Mouse (Mus musculus) layer of hippocampus, postnatal 10 days (tissue): Measurements from ENCODE around the gene Mamdc4. TPM values are rescaled to one million over a fixed set of nuclear protein-coding genes. Genes with fewer than 3 reads are reported as not detected.

Experiments used
- DNase-seq, 2 experiments: peaks; one replicate each; pipeline ENCODE4 v3.0.0; 2021; ENCODE audit warnings: low spot score in 2 of 2
- total RNA-seq, 2 experiments: library from RNA; stranded (reverse); gene quantifications; 2 replicates each; pipeline ENCODE4 v1.2.3; 2021

The Mamdc4 gene
- total RNA-seq, 2 experiments from 2014 or later, result 1.0 to 5.4 TPM

DNA sequence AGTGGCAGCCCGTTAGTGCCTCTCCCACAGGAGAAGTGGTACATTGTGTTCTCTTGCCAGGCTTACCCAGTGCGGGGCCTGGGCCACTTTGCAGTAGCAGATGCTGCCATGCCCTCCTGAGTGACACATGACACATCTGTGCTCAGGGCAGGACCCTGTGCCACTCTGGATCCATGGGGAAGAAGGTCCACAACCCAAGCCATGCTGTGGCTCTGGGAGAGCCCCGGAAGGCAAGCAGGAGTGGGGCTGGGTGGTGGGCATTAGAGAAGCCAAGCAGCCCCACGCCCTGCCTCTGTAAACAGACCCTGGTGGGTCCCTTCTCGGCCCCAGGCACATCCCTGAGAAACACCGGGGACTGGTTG lies 8.5 kb upstream of the Mamdc4 start:
- DNase-seq, result no peak

DNA sequence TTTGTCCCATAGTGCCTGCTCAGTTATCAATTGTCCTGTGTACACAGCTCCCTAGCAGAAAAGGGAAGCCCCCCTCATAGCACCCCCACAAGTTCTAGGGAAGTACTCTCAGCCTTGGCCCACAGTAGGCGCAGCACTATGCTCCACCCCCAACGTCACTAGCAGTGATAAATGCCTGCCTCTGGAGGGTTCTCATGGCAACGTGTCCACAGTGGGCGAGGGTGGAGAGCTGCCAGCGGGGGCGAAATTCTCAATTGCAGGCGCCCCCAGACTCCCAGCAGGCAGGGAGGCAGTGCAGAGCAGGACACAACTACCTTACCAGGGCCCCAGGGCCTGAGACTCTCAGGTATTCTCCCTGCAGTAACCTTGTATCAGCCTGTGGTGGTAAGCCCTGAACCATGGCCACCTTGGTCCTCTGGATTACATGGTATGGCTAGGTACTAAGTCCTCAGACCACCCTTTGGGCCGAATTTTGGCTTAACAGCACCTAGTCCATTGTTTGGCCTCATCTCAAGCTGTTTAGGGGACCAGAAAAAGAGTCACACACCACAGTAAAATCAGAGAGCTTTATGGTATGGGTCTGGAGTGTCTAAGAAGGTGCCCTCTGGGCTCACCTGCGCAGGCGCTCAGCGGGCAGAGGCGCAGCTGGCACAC lies 7.9 kb upstream of the Mamdc4 start:
- peak; percentile 86 to 87 for DNase-seq

DNA sequence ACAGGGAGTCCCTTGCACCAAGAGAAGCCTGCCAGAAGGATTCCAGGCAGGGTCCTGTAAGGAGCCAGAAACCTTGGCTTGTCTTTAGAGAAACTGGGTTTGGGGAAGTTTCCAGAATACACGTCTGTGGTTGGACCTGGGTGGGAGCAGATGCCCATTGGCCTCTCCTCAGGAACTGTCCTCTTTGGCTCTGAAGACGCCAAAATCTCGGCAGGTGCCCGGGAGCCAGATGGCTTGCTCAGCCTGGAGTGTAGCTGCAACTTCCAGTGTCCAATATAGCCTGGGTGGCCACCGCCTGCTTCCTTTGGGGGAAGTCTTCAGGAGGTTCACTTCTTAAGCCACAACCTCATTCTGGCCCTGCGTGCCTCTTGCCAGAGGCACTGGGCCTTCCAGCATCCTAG lies 7.3 kb upstream of the Mamdc4 start:
- peak; percentile 49 to 54 for DNase-seq

DNA sequence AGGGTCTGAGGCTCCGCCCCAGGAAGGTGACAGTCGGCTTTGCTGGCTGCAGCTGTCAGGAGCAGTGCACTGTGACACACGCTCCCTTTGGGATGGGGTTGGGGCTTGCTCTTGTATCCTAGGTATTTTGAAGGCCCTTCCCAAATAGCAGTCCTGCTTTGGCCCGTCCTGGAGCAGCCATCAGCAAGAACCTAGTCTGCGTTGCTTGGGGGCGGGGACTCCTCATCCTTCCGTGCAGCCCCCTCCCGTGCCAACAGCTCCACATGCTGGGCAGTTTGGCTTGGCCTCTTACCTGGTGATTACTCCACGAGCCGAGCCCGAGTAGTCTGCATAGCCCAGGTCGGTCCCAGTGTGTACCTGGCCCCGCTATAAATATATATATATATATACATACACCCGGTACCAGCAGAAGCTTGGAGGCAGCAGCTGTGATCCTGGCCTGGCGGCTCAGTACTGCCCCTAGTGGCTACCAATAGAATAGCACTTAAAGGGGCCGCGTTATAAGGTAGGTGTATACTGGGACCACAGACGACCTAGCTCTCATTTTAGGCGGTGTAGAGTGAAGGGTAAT lies 6.7 kb upstream of the Mamdc4 start, which contains the start of gene Ajm1:
Ajm1 (minus strand) TSS at position 464 of the 571 bp plus-strand sequence.
- DNase-seq, result peak; percentile 73 to 81

DNA sequence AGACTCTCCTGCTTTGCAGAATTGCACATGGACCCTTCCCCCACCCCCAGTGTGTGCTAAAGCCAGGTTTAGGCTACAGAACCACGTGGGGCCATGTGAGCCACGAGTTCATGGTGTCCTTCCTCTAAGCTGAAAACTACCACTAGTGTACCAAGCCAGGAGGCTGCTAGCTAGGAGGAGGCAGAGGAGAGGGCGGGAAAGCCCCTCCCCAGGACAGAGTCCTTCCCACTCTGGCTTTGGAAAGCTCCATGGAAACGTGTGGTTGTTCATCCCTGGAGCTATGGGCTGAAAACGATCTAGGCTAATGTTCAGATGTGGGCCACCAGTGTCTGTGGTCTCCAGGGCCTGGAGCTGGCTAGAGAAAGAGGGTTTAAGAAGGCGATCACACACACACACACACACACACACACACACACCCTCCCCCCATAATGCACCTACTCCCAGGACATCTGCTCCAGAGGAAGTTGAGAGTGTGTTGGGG lies 6.0 kb upstream of the Mamdc4 start:
- DNase-seq, result peak in 1 of 2 experiments; percentile 41

DNA sequence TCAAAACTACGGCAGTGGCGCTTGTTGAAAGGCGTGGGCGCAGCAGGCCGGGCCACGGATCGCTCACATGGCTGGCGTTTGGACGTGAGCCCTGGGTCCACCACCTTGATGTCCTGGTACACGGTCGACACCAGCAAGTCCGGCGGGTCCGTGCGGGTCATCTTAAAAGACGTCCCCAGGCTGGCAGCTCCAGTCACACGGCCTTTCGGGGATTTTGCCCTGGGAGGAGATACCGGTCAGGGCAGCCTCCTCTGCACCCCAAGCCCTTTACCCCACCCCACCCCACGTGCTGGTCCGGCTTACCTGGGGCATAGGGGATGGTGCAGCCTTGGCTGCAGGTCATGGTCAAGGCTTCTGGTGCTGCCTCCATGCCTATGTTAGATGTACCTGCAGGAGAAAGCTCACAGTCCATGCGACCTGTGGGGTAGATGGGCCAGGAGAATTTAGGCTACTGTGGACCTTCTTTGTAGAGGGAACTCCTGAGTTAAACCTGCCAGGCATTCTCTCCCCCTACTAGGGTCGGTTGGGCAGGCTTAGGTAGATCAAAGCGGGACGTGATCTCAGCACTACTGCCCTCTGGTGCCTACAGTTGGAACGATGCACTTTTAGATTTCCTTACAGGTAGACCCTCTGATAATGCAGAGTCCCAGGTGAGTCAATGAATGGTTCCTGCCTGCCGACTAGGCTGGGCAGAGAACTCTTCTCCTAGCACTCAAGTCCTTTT lies 5.3 kb upstream of the Mamdc4 start:
- DNase-seq, result peak; percentile 51 to 58

DNA sequence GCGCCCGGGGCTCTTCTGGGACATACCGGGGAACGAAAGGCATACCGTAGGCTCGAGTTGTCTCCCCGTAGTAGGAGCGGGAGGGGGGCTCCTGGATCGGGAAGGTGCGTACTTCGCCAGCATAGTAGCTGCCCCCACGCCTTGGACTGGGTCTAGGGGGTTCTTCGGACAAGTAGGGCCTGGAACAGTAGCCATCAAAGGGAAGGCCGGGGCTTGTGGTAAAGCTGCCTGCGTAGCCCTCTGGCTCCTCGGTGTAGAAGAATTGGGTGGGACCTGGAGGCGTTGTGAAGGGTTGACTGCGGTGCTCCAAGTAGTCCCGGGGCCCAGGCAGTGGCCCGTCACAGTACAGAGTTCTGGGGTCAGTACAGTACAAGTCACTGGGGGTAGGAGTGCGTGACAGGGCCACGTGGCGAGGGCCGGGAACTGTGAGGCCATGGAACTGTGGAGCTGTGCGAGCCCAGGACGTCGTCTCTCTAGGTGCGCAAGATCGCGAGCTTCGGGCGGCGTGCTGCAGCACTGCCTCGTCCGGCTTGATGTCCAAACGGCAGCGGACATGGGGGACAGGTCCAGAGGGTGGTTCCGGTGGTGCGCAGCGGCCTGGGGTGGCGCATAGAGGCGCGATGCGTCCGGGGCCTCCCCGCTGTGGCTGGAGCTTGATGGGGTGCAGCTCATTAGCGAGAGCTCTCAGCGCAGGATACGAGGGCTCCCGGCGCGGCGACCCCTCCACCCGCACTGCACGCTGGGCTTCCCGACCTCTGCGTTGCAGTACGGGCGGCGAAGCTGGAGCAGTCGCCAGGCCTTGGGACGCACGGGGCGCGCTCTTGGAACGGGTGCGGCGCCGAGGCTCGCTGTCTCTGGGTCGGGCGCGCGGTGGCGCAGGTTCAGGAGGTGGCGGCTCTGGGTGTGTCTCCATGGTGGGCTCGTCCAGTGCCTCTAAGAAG lies 4.4 kb upstream of the Mamdc4 start:
- no peak for DNase-seq

DNA sequence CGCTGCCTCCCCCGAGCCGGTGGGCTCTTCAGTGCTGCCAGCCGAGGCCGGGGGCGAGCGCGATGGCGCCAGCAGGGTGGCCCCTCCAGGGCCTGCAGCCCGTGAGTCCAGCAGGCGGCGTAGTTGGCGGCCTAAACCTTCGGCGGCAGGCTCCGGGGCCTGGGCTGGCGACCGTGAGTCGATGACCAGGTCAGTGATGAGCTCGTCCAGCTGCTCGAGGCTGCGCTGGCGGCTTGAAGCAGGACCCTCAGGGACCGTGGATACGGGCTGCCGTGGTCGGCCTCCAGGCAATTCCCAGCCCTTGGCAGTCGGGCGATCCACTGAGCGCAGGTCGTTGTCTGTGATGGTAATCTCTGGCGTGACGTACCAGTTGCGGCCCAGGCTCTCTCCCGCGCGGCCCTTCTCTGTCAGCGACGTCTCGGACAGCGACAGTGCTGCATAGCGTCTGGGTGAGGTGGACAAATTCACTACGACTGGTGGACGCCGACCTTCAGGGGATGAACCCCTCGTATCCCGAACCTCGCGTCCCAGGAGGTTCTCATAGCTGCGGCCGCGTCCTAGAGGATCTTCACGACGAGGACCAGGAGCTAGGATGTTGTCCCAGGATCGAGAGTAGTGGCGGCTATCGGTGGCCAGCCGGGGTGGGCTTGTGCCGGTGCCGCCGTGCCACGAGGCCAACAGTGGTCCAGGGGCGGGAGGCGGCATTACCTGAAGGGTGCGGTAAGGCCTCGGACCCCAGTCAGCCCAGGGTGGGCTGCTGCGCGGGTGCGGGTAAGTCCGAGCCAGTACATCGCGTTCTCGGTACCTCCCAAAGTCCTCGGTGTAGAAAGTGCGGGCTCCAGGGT lies 3.5 kb upstream of the Mamdc4 start:
- DNase-seq, result peak in 1 of 2 experiments; percentile 45

DNA sequence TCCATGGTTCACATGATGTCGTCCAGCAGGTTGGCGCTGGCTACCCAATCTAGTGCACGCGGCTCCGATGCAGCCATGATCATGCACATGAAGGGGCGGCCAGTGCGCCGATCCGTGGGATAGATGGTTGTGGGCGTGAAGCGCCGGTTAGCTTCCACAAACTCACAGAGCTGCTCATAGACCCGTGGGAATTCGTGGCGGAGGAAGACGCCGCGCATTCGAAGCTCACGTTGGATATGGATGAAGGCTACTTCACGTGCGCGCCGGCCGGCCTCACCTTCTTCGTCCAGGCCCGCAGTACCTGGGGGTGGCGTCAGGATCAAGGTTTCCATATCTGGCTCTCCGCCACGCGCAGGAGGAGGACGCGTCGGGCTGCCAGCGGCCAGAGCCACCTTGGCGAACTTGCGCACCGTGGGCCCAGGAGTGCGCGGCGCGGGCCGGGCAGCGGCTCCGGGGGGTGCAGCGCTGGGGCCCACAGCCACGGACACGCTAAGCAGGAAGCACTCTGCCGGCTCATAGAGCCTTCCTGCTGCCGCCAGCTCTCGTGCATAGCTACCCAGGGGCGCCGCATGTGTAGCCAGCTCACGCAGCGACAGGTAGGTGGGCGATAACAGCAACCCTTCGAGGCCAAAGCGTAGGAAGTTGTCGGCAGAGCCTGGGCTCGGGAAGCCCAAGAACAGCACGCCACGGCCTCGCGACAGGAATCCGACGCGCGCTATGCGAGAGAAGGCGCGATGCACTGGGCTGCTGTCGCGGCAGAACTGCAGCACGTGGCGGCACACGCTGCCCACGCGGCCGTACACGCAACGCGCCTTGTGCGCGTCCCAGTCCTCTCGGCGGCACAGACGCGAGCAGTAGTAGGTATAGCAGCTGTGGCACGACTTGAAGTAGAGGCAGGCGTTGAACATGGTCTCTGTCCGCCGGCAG lies 2.6 kb upstream of the Mamdc4 start:
- DNase-seq, result no peak

DNA sequence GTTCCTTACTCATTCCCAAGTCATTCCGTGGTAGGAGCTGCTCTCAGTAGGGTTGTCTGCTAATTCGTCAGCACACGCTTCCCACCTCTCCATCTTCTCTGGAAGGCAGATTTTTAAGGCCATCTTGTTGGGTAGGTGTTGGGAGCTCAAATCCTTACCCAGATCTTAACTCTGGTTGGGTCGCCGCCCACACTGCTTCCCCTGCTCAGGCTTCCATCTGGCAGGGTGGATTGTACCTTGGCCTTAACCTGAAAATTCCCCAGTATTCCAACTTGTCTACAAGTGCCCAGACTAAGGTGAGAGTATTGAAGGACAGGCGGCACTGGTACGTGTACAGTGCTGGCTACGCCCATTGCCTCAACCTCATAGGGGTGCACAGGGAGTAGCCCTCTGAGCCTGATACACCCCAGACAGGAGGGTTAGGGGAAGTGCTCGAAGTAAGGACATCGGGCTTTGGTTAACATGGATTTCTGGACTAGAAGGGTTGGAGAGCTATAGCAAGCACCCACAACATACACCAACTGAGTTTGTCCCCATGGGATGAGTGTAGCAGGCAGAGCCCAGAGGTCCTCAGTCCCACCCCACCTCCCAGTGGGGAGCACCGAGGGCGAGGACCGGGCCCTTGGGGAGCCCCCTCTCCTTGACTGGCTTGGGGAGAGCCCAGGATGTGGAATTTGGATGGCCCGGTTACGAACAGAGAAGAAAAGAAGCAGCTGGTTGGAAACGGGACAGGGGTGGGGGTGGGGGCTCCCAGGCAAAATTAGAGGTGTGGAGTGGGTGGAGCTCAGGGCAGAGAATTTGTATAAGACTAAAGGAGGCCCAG lies 1.6 kb upstream of the Mamdc4 start:
- DNase-seq, result no peak

DNA sequence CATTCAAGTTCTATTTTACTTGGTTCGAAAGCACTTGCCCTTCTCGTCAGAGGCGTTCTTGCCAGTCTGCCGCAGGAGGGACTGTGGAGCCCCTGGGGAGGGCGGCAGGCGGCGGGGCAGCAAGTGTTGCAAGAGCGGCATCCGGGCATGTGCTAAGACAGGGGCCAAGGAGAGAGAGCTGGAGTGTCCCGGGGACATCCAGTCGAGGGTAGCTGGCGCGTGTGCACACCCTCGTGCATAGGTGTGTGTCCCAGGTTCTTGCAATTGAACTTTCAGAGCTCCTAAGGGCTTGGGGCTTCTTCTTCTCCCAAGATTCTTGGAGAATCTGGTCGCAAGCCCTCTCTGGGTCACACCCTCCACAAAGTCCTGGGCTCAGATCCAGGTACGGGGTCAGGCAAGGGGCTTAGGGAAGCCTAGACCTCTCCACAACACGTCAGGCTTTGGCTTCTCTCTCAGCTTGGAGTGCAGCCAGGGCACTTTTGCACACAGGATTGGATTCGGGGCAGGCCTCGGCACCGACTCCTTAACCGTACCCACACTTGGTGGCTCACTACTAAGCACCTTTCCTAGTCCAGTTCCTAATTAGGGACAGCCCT lies 885 bp upstream of the Mamdc4 start:
- peak; percentile 56 to 59 for DNase-seq

DNA sequence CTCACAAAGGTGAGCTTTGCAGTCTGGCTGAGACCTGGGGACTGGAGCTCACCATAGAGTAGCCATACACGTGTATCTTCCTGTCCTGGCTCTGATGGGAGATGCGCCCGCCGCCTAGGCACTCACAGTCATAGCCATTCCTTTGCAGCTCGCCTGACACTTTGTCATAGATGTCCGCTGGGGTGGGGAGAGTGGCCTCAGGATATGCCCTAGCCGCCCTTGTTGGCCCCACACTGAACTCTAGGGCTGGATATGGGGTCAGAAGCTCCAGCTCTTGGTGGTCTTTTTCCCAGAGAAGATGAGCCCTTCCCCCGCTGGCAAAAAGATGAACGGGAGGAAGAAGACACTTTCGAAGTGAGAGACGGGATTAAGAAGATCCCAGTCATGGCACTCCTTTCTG lies 509 bp downstream of the Mamdc4 start:
- DNase-seq, result no peak

DNA sequence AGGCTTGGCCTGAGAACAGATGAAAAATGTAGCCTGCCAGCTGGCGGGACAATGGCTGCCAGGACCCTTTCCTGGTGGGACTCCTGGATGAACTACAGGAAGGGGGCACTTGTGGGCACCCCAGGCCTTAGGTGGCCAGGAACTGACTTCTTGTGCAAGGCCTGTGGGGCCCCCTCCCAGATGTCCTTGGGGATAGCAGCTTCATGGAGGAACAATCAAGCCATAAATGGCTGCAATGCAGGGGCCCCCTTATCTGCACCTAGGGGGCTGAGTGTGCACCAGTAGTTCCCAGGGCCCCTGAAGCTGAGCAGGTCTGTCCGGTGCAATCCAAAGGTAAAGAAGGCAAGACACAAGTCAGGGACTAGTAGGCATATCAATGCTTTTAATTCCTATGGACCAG lies 1.6 kb downstream of the Mamdc4 start:
- peak; percentile 5 to 15 for DNase-seq

DNA sequence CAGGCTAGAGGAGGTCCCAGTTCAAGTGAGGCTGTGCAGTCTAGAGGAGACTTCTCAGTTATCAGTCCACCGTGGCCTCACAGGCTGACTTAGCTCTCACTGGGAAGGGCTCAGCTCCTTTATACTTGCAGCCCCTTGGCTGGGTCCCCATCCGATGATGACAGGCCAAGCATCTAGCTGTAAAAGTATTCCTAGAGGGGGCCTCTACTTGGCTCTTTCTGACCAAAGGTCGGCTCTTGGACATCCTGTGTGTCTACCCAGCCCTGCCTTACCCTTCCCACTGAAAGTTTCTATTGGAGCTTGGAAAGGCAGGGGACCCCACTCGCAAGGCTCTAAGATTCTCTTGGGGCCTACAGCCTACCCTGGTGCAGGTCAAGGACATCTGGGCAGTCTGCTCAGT lies 3.4 kb downstream of the Mamdc4 start:
- DNase-seq, result no peak

DNA sequence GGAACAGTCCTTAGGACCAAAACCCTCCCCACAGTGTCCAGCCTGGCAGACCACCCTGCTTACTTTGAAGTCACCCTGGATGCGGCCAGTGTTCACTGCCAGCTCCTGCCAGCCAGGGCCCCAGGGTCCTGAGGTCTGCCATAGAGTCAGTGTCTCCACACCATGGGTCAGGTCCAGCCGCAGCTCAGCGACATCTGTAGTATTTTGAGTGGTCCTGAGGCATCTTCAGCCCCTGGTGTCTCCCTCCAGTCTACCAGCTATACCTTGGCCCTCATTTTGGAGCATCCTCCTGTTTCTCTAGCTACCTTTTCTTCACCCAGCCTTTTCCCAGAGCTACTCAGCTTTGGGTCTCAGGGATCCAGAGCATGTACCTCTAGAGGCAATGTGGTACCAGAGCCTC lies 5.3 kb downstream of the Mamdc4 start:
- DNase-seq, result peak in 1 of 2 experiments; percentile 9

DNA sequence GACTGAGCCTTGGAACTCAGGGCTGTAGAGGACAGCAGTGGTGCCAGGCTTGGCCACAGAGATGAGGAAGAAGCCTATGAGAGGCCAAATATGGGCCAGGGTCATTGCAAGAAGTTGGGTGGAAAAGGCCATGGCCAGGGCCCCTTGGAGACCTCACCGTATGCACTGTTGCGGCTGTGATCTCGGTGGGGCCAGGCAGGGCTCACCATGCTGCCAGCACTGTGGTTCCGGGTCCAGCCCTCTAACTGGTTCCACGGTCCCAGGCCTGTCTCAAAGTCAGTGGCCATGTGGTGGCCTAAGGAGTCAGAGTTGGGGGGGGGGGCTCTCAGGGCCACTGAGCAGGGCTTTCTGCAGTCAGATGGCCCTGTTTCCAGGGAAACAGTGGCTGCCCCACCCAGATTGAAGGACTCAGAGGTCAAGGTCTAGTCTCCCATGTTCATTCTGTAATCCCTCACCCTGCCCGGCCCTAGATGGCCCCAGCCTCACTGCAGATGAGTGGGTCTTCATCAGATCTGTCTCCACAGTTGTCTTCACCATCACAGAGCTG lies 6.1 kb downstream of the Mamdc4 start:
- DNase-seq, result no peak

DNA sequence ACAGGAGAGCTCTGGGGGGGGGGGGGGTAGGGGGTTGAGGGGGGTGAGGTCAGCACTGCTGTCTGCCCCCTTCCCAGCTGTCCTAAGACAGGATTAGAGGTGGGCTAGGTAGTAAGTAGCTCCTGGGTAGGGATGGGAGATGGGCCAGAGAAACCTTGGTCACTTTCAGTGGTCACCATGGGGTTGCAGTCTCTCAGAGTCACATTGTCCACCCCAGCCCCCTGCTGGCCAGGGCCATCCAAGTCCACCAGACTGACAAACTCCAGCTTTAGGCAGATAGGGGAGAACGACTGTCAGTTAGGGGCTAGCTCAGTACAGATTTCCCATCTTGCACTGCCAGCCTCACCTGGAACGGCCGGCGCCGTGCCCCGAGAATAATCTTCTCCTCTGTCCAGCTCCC lies 8.1 kb downstream of the Mamdc4 start:
- DNase-seq, result peak in 1 of 2 experiments; percentile 17

DNA sequence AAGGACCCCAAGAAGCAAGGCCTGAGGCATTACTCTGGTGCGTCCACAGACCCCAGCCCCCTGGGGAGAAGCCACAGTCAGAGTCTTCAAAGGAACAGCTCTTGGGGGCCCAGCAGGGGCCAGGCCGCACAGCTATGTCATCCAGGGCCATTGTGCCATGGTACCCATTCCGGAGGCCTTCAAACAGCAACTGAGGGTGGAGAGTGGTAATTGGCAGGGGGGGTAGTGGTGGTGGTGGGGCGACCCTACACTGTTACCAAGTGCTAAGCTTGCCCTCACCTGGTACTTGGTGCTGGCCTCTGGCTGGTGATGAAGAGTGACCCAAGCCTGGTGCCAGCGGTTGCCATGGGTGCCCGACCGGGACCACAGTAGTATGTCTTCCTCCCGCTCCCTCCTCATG lies 8.9 kb downstream of the Mamdc4 start:
- no peak for DNase-seq
